Mouse (Mus musculus) MEL (cell line): ENCODE measurements around the gene E130308A19Rik. TPM values are rescaled to one million over a fixed set of nuclear protein-coding genes. Genes with fewer than 3 reads are reported as not detected.
"Not testable (repeated sequence)": the region's sequence is repeated elsewhere in the genome, so short reads cannot be mapped to it uniquely, and the experiment has no call there.

Experiments used
- DNase-seq: peaks from one replicate; pipeline ENCODE4 v3.0.0; 2011; ENCODE audit warnings: low read depth, low spot score
- H3K27ac ChIP-seq: 2 replicates; pipeline ENCODE4 v1.5.1; 2012; ENCODE audit warnings: low read depth, mild to moderate bottlenecking, control low read depth, low read length, moderate library complexity; ENCODE audit not compliant: control insufficient read depth
- H3K27me3 ChIP-seq, 2 experiments: fragments of 150-350 bp in 1 of 2; sonication (generic) in 1 of 2; 2 replicates each; pipeline ENCODE4 v1.6.1; 2012; ENCODE audit warnings: low read length in 2 of 2, mild to moderate bottlenecking in 2 of 2, improper control_type of control experiment in 1 of 2, moderate library complexity in 1 of 2; ENCODE audit not compliant: insufficient read depth in 2 of 2, control insufficient read depth in 1 of 2
- H3K36me3 ChIP-seq, 2 experiments: 2 replicates each; pipeline ENCODE4 v1.6.1; 2012 to 2014; ENCODE audit warnings: low read length in 2 of 2, improper control_type of control experiment in 1 of 2, inconsistent platforms in 1 of 2, mild to moderate bottlenecking in 1 of 2; ENCODE audit not compliant: insufficient read depth in 2 of 2, control insufficient read depth in 1 of 2
- H3K4me1 ChIP-seq, 2 experiments: fragments of 150-350 bp in 1 of 2; sonication (generic) in 1 of 2; 2 replicates each; pipeline ENCODE4 v1.6.1; 2012; ENCODE audit warnings: low read length in 2 of 2, improper control_type of control experiment in 1 of 2, mild to moderate bottlenecking in 1 of 2; ENCODE audit not compliant: insufficient read depth in 2 of 2, control insufficient read depth in 1 of 2
- H3K4me3 ChIP-seq, 2 experiments: fragments of 150-350 bp in 1 of 2; sonication (generic) in 1 of 2; 2 replicates each; pipeline ENCODE4 v1.5.1; 2012; ENCODE audit warnings: low read depth in 2 of 2, low read length in 2 of 2, mild to moderate bottlenecking in 2 of 2, moderate library complexity in 2 of 2, control low read depth in 1 of 2, improper control_type of control experiment in 1 of 2; ENCODE audit not compliant: control insufficient read depth in 1 of 2, insufficient read depth in 1 of 2
- H3K79me2 ChIP-seq: 2 replicates; pipeline ENCODE4 v1.6.1; 2012; ENCODE audit warnings: mild to moderate bottlenecking, low read length, moderate library complexity; ENCODE audit not compliant: control insufficient read depth, poor library complexity, insufficient read depth
- H3K9ac ChIP-seq: 2 replicates; pipeline ENCODE4 v1.6.1; 2012; ENCODE audit warnings: low read depth, mild to moderate bottlenecking, control low read depth, low read length, moderate library complexity; ENCODE audit not compliant: control insufficient read depth, poor library complexity, severe bottlenecking
- H3K9me3 ChIP-seq: fragments of 150-350 bp; sonication (generic); replicated peaks from 2 replicates; pipeline ENCODE4 v1.6.1; 2012; ENCODE audit warnings: mild to moderate bottlenecking, low read length, improper control_type of control experiment, moderate library complexity; ENCODE audit not compliant: insufficient read depth
- CTCF ChIP-seq, 3 experiments: IDR thresholded peaks in 2 of 3; conservative IDR thresholded peaks in 1 of 3; 2 replicates each; pipeline ENCODE4 v1.5.1; 2011 to 2012; ENCODE audit warnings: low read length in 3 of 3, low read depth in 2 of 3, mild to moderate bottlenecking in 2 of 3, improper control_type of control experiment in 1 of 3, inconsistent platforms in 1 of 3, mixed read lengths in 1 of 3, moderate library complexity in 1 of 3; ENCODE audit not compliant: control insufficient read depth in 1 of 3, insufficient read depth in 1 of 3, poor library complexity in 1 of 3, severe bottlenecking in 1 of 3
- E2F4 ChIP-seq: IDR thresholded peaks from 2 replicates; pipeline ENCODE4 v1.6.1; 2011; ENCODE audit warnings: low read depth, low read length, improper control_type of control experiment, borderline replicate concordance
- ETS1 ChIP-seq: IDR thresholded peaks from 2 replicates; pipeline ENCODE4 v1.6.1; 2012; ENCODE audit warnings: low read depth, mild to moderate bottlenecking, inconsistent platforms, low read length, improper control_type of control experiment, moderate library complexity
- GABPA ChIP-seq: IDR thresholded peaks from 2 replicates; pipeline ENCODE4 v1.6.1; 2012; ENCODE audit warnings: low read depth, mild to moderate bottlenecking, inconsistent platforms, low read length, improper control_type of control experiment, moderate library complexity
- HCFC1 ChIP-seq: IDR thresholded peaks from 2 replicates; pipeline ENCODE4 v1.6.1; 2012; ENCODE audit warnings: low read depth, mild to moderate bottlenecking, inconsistent platforms, low read length, improper control_type of control experiment, moderate library complexity
- MAX ChIP-seq: IDR thresholded peaks from 2 replicates; pipeline ENCODE4 v1.6.1; 2011; ENCODE audit warnings: low read length, improper control_type of control experiment
- MEF2A ChIP-seq: IDR thresholded peaks from 2 replicates; pipeline ENCODE4 v1.6.1; 2014; ENCODE audit warnings: low read depth, mild to moderate bottlenecking, inconsistent platforms, low read length, improper control_type of control experiment; ENCODE audit not compliant: poor library complexity, insufficient replicate concordance, severe bottlenecking; ENCODE audit errors: extremely low read depth
- MXI1 ChIP-seq: IDR thresholded peaks from 2 replicates; pipeline ENCODE4 v1.6.1; 2011; ENCODE audit warnings: mild to moderate bottlenecking, low read depth, low read length, improper control_type of control experiment
- NRF1 ChIP-seq: IDR thresholded peaks from 2 replicates; pipeline ENCODE4 v1.6.1; 2014; ENCODE audit warnings: low read depth, mild to moderate bottlenecking, inconsistent platforms, low read length, improper control_type of control experiment, moderate library complexity; ENCODE audit not compliant: poor library complexity, insufficient read depth, severe bottlenecking
- POLR2AphosphoS5 ChIP-seq: IDR thresholded peaks from 2 replicates; pipeline ENCODE4 v1.6.1; 2012; ENCODE audit warnings: low read depth, borderline replicate concordance, mild to moderate bottlenecking, inconsistent platforms, low read length, moderate library complexity, mixed read lengths
- RAD21 ChIP-seq: IDR thresholded peaks from 2 replicates; pipeline ENCODE4 v1.6.1; 2011; ENCODE audit warnings: mild to moderate bottlenecking, low read depth, low read length, improper control_type of control experiment
- SIN3A ChIP-seq: IDR thresholded peaks from 2 replicates; pipeline ENCODE4 v1.6.1; 2012; ENCODE audit warnings: low read length, improper control_type of control experiment, inconsistent platforms
- SMC3 ChIP-seq: IDR thresholded peaks from 2 replicates; pipeline ENCODE4 v1.6.1; 2011; ENCODE audit warnings: low read depth, low read length, improper control_type of control experiment
- ZC3H11A ChIP-seq: IDR thresholded peaks from 2 replicates; pipeline ENCODE4 v1.6.1; 2012; ENCODE audit warnings: low read depth, mild to moderate bottlenecking, inconsistent platforms, low read length, improper control_type of control experiment
- ZNF384 ChIP-seq: IDR thresholded peaks from 2 replicates; pipeline ENCODE4 v1.6.1; 2012; ENCODE audit warnings: low read depth, mild to moderate bottlenecking, inconsistent platforms, low read length, improper control_type of control experiment
- polyA plus RNA-seq, 2 experiments: library from polyadenylated mRNA; stranded (reverse) in 1 of 2; unstranded in 1 of 2; fragments of >175 nt in 1 of 2; fragments of >200 nt in 1 of 2; gene quantifications; 2 replicates each; pipeline versions ENCODE4 v1.2.1 to v1.2.4; 2012; ENCODE audit warnings: low replicate concordance in 2 of 2, low read depth in 1 of 2; ENCODE audit not compliant: insufficient read length in 2 of 2, insufficient read depth in 1 of 2, missing spikeins in 1 of 2
- total RNA-seq: library from RNA; depleted of rRNA; stranded (reverse); fragments of 300-350 nt; gene quantifications from 2 replicates; pipeline ENCODE4 v1.2.3, GENCODE M21; 2012

The E130308A19Rik gene
- total and polyA plus RNA-seq, 3 experiments, result 4.0 to 12.5 TPM; not detected in 1

- H3K4me3 ChIP-seq, H3K9ac ChIP-seq, H3K27ac ChIP-seq, H3K79me2 ChIP-seq, H3K9me3 ChIP-seq, H3K36me3 ChIP-seq, H3K4me1 ChIP-seq, DNase-seq: not testable (repeated sequence)
- TF ChIP-seq ZC3H11A, result 0 out of 2 replicates have a peak, but pooled peaks have one; percentile 7
- TF ChIP-seq RAD21, result peak; percentile 9
- TF ChIP-seq CTCF (IDR thresholded peaks at IDR 0.05 in 2 of 3, conservative IDR thresholded peaks at IDR 0.05 in 1 of 3; ENCODE audit: control insufficient read depth in 1 of 3, insufficient read depth in 1 of 3, low read depth in 2 of 3, low read length in 3 of 3, poor library complexity in 1 of 3, severe bottlenecking in 1 of 3), result peak in 1 of 3 experiments; percentile 29; a peak in 1 of 6 replicates
- peak; percentile 32 for TF ChIP-seq SMC3
- H3K27me3 ChIP-seq, result peaks cover 3 to 10% of the 10 kb centered on the region in 2 experiments; a peak in 3 of 4 replicates
Observed at GRCm38 (mm10) chr4:59793626-59794025, 167.6 kb downstream of the E130308A19Rik start.

DNA sequence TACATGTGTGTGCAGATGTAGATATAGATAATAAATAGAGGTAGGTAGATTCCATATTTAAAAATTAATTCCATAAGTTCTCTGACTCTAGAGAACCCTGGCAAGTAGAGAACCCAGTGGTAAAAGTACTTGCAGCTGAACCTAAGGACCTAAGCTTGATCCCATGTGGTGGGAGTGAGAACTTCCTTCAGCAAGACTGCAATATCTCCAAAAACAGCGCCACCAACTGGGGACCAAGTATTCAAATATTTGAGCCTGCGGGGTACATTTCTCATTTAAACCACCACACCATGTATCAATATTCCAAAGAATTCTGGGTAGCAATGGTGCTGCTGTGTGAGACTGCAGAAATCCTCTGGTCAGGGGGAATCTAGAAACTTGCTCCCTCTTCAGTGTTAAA is 168.1 kb downstream of the E130308A19Rik start:
- Histone ChIP-seq H3K9ac (no peak overlapping the region), H3K79me2 (no peaks in the 10 kb centered on the region), H3K27me3 (peaks cover 3 to 10% of the 10 kb centered on the region in 2 experiments; a peak in 3 of 4 replicates)
- peak; percentile 56 for DNase-seq
- peak; percentile 13; the same call in 1 of the 2 replicates for TF ChIP-seq SMC3
- TF ChIP-seq MEF2A, result no peak
- no peak for TF ChIP-seq NRF1
- no peak for TF ChIP-seq RAD21
- TF ChIP-seq POLR2AphosphoS5, result no peak
- TF ChIP-seq MAX, result no peak
- no peak for TF ChIP-seq SIN3A
- peak in 1 of 3 experiments; percentile 41; a peak in 2 of 6 replicates for TF ChIP-seq CTCF (IDR thresholded peaks at IDR 0.05 in 2 of 3, conservative IDR thresholded peaks at IDR 0.05 in 1 of 3; ENCODE audit: control insufficient read depth in 1 of 3, insufficient read depth in 1 of 3, low read depth in 2 of 3, low read length in 3 of 3, poor library complexity in 1 of 3, severe bottlenecking in 1 of 3)
- TF ChIP-seq, all 39 proteins: peak for 2
- Histone ChIP-seq H3K36me3 (no peaks in the 10 kb centered on the region), H3K4me1 (no peaks in the 10 kb centered on the region), H3K4me3 (no peak overlapping the region), H3K27ac (no peak overlapping the region), H3K9me3 (no peaks in the 10 kb centered on the region)

DNA sequence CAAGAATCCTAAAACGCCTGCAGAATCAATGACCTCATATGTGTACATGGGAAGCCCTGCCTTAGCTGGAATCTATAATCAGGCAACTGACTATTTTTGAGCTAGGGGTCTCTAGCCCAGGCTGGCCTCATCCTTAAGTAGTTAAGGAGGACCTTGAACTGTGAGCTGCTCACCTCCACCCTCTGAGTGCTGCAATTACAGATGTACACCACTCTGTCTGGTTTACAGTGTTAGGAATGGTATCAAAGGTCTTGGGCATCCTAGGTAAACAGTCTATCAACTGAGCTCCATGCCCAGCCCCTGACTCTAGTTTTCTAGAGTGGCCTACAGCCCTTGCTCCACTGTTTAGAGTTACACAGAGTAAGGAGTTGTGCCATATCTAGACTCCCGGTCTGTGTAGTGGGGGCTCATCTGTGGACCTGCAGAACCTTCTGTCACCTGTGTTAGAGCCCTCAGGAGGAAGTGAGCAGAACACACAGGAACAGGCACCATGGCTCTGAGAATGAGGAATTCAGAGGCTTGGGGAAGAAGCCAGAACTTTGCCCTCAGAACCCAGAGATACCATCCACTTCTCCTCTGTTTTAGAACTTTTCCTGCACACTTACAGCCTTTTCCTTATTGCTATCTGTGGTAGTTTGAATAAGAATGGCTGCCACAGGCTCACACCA is 169.9 kb downstream of the E130308A19Rik start:
- Histone ChIP-seq H3K79me2 (no peaks in the 10 kb centered on the region), H3K9me3 (no peaks in the 10 kb centered on the region), H3K36me3 (no peaks in the 10 kb centered on the region), H3K4me3 (no peak overlapping the region), H3K9ac (no peak overlapping the region), H3K27ac (no peak overlapping the region)
- TF ChIP-seq MXI1 (no peak), GABPA (no peak), ZNF384 (no peak), ETS1 (no peak), E2F4 (no peak), HCFC1 (no peak)
- TF ChIP-seq, all 39 proteins: peak for 0
- no peaks in the 10 kb centered on the region for H3K4me1 ChIP-seq
- H3K27me3 ChIP-seq, result peaks cover 3% of the 10 kb centered on the region in 2 experiments; a peak in 3 of 4 replicates
- DNase-seq, result no peak
